Mouse (Mus musculus): ENCODE results near the gene Pitpnm2. TPM values are rescaled to one million over a fixed set of nuclear protein-coding genes. Genes with fewer than 3 reads are reported as not detected.

Pitpnm2 gene
- polyA plus RNA-seq, 1 experiment = 54.9 TPM

- H3K36me3 ChIP-seq (ENCODE audit: control insufficient read depth, insufficient read depth, low read length) = peaks cover 1% of the 10 kb centered on the region
- H3K4me3 ChIP-seq (ENCODE audit: control insufficient read depth, low read depth, low read length) = no peak overlapping the region
These were observed 33.3 kb upstream of the Pitpnm2 start for GRCm38 (mm10) chr5:124282854-124283253.

DNA sequence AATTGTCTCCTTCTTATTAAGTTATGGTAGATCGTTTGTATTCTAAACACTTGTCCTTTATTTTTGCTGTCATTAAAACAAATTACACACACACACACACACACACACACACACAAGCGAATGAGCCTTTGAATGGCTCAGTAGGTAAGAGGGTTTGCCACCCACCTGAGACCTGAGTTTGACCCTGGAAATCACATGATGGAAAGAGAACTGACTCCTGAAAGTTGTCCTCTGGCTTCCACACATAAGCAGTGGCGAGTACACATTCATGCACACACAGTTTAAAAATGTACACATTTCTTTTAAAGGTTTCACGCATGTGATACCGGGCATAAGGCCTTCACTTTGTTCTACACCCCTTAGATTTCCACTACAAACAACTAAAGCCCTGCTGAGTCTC, 20.7 kb upstream of the Pitpnm2 start:
- TF ChIP-seq POLR2A (IDR thresholded peaks at IDR 0.05; ENCODE audit: control insufficient read depth, low read depth, low read length) (no peak), CTCF (IDR thresholded peaks at IDR 0.05; ENCODE audit: control insufficient read depth, insufficient read depth, insufficient replicate concordance, low read depth, low read length) (no peak)
- no peaks in the 10 kb centered on the region for H3K27me3 ChIP-seq (ENCODE audit: control insufficient read depth, insufficient read depth, low read length)
- H3K4me3 ChIP-seq (ENCODE audit: control insufficient read depth, low read depth, low read length) = no peak overlapping the region
- H3K27ac ChIP-seq (ENCODE audit: control insufficient read depth, insufficient read depth, low read depth, low read length) = no peak overlapping the region
- H3K36me3 ChIP-seq (ENCODE audit: control insufficient read depth, insufficient read depth, low read length) = peaks cover 1% of the 10 kb centered on the region; the same call in 1 of the 2 replicates
- H3K4me1 ChIP-seq (ENCODE audit: control insufficient read depth, insufficient read depth, low read length) = no peaks in the 10 kb centered on the region

More at GRCm38 (mm10) chr5:124282854-124283253, 33.3 kb upstream of the Pitpnm2 start:
- Histone ChIP-seq H3K27me3 (ENCODE audit: control insufficient read depth, insufficient read depth, low read length) (no peaks in the 10 kb centered on the region), H3K4me1 (ENCODE audit: control insufficient read depth, insufficient read depth, low read length) (no peaks in the 10 kb centered on the region), H3K27ac (ENCODE audit: control insufficient read depth, insufficient read depth, low read depth, low read length) (no peak overlapping the region)
- no peak for TF ChIP-seq CTCF (IDR thresholded peaks at IDR 0.05; ENCODE audit: control insufficient read depth, insufficient read depth, insufficient replicate concordance, low read depth, low read length)

DNA sequence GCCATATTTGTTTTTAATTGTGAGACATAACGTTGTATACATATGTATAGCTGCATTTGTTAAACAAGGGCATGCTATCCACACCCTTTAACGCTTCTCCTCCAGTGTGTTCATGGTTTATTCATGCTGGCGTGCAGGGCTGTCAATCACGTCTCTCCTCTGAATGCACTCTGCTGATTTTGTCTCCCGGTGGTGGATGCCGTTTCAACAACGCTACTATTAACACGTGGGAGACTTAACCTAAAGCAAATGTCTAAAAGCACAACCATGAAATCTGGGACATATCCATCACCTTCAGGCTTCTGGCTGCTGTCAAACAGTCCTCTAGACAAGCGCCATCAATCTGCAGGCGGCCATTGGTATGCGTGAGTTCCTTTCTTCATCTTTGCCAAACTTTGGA, 20.1 kb upstream of the Pitpnm2 start:
- Histone ChIP-seq H3K36me3 (ENCODE audit: control insufficient read depth, insufficient read depth, low read length) (peaks cover 1% of the 10 kb centered on the region; the same call in 1 of the 2 replicates), H3K4me3 (ENCODE audit: control insufficient read depth, low read depth, low read length) (no peak overlapping the region), H3K27ac (ENCODE audit: control insufficient read depth, insufficient read depth, low read depth, low read length) (no peak overlapping the region), H3K27me3 (ENCODE audit: control insufficient read depth, insufficient read depth, low read length) (no peaks in the 10 kb centered on the region), H3K4me1 (ENCODE audit: control insufficient read depth, insufficient read depth, low read length) (no peaks in the 10 kb centered on the region)
- TF ChIP-seq CTCF (IDR thresholded peaks at IDR 0.05; ENCODE audit: control insufficient read depth, insufficient read depth, insufficient replicate concordance, low read depth, low read length) = no peak
- no peak for TF ChIP-seq POLR2A (IDR thresholded peaks at IDR 0.05; ENCODE audit: control insufficient read depth, low read depth, low read length)

GRCm38 (mm10) chr5:124267652-124268051, 18.1 kb upstream of the Pitpnm2 start:
- no peak for TF ChIP-seq CTCF (IDR thresholded peaks at IDR 0.05; ENCODE audit: control insufficient read depth, insufficient read depth, insufficient replicate concordance, low read depth, low read length)
- TF ChIP-seq POLR2A (IDR thresholded peaks at IDR 0.05; ENCODE audit: control insufficient read depth, low read depth, low read length) = no peak

DNA sequence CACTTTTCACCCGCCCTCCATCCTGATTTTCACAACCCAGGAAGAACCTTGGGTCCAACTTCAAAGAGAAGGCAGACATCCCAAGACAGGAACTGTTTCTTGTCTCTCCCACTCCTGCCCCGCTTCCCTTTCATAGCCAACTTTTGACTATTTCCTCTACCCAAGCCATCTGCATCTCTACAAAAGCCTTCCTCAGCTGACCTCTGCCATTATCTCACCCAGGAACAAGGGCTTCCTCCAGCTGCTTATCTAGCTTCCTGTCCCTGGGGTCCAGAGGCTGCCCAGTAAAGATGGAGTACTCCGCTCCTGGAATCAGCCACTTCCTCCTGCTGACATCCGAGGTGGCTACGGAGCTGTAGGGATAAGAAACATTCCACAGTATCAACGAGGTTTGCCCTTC, 17.3 kb upstream of the Pitpnm2 start:
- Histone ChIP-seq H3K27ac (ENCODE audit: control insufficient read depth, insufficient read depth, low read depth, low read length) (no peak overlapping the region), H3K4me3 (ENCODE audit: control insufficient read depth, low read depth, low read length) (peak overlapping the region; percentile 49), H3K36me3 (ENCODE audit: control insufficient read depth, insufficient read depth, low read length) (peaks cover 4% of the 10 kb centered on the region), H3K27me3 (ENCODE audit: control insufficient read depth, insufficient read depth, low read length) (no peaks in the 10 kb centered on the region), H3K4me1 (ENCODE audit: control insufficient read depth, insufficient read depth, low read length) (no peaks in the 10 kb centered on the region)
- TF ChIP-seq CTCF (IDR thresholded peaks at IDR 0.05; ENCODE audit: control insufficient read depth, insufficient read depth, insufficient replicate concordance, low read depth, low read length) (no peak), POLR2A (IDR thresholded peaks at IDR 0.05; ENCODE audit: control insufficient read depth, low read depth, low read length) (no peak)

More at GRCm38 (mm10) chr5:124267652-124268051, 18.1 kb upstream of the Pitpnm2 start:
- Histone ChIP-seq H3K4me3 (ENCODE audit: control insufficient read depth, low read depth, low read length) (no peak overlapping the region), H3K4me1 (ENCODE audit: control insufficient read depth, insufficient read depth, low read length) (no peaks in the 10 kb centered on the region), H3K36me3 (ENCODE audit: control insufficient read depth, insufficient read depth, low read length) (peaks cover 3% of the 10 kb centered on the region), H3K27me3 (ENCODE audit: control insufficient read depth, insufficient read depth, low read length) (no peaks in the 10 kb centered on the region), H3K27ac (ENCODE audit: control insufficient read depth, insufficient read depth, low read depth, low read length) (no peak overlapping the region)

DNA sequence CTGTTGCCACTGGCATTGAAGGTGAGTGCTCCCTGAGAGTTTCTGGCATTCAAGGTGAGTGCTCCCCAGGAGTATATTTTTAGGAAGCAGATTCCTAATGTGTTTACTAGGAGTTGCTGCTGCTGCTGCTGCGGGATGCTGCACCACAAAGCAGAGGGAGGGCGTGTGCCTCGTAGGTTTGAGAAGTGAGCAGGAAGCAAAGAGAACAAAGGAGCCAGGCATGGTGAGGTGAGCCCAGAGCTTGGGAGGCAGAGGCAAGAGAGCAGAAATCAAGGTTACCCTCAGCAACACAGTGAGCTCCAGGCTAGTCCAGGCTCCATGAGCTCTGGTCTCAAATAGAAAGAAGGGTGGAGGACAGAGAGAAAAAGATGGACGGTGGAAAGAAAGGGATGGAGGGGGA, 13.7 kb upstream of the Pitpnm2 start:
- TF ChIP-seq POLR2A (IDR thresholded peaks at IDR 0.05; ENCODE audit: control insufficient read depth, low read depth, low read length) (no peak), CTCF (IDR thresholded peaks at IDR 0.05; ENCODE audit: control insufficient read depth, insufficient read depth, insufficient replicate concordance, low read depth, low read length) (no peak)

DNA sequence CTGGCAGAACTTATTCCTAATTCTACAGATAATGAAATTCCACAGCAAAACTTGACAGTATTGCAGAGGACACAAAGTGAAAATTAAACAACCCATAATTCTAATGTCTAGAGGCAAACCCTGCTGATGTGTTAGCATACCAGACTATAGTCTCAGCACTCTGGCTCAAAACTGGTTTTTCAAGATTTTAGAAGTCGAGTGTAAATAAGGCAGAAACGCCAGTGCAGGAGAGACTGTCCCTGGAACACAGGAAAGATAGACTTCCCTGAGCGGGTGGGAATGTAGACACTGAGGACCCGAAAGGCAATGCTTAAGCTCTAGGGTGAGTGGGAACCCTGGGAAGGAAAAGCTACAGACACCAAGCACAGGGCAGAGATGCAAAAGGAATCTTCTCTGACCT, 12.5 kb upstream of the Pitpnm2 start:
- no peak overlapping the region for H3K27ac ChIP-seq (ENCODE audit: control insufficient read depth, insufficient read depth, low read depth, low read length)
- H3K4me1 ChIP-seq (ENCODE audit: control insufficient read depth, insufficient read depth, low read length) = no peaks in the 10 kb centered on the region
- H3K27me3 ChIP-seq (ENCODE audit: control insufficient read depth, insufficient read depth, low read length) = no peaks in the 10 kb centered on the region
- H3K36me3 ChIP-seq (ENCODE audit: control insufficient read depth, insufficient read depth, low read length) = peaks cover 8% of the 10 kb centered on the region
- TF ChIP-seq CTCF (IDR thresholded peaks at IDR 0.05; ENCODE audit: control insufficient read depth, insufficient read depth, insufficient replicate concordance, low read depth, low read length) = no peak
- TF ChIP-seq POLR2A (IDR thresholded peaks at IDR 0.05; ENCODE audit: control insufficient read depth, low read depth, low read length) = no peak
- no peak overlapping the region for H3K4me3 ChIP-seq (ENCODE audit: control insufficient read depth, low read depth, low read length)

More for the DNA sequence above, 13.7 kb upstream of the Pitpnm2 start:
- no peaks in the 10 kb centered on the region for H3K27me3 ChIP-seq (ENCODE audit: control insufficient read depth, insufficient read depth, low read length)
- no peak overlapping the region for H3K27ac ChIP-seq (ENCODE audit: control insufficient read depth, insufficient read depth, low read depth, low read length)
- no peak overlapping the region for H3K4me3 ChIP-seq (ENCODE audit: control insufficient read depth, low read depth, low read length)
- H3K36me3 ChIP-seq (ENCODE audit: control insufficient read depth, insufficient read depth, low read length) = peaks cover 7% of the 10 kb centered on the region
- no peaks in the 10 kb centered on the region for H3K4me1 ChIP-seq (ENCODE audit: control insufficient read depth, insufficient read depth, low read length)

DNA sequence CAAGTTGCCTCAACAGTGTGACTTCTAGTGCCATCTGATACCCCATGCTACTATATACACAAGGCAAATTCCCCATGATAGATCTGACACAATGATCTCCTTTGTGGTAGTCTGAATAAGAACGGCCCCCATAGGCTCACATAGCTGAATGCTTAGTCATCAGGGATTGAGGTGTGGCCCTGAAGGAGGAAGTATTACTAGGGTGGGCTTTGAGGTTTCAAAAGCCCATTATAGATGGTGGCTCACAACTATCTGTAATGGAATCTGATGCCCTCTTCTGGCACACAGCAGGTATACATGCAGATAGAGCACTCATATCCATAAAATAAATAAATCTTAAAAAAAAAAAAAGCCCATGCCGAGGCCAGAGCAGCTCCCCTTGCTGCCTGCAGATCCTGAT, 9.6 kb upstream of the Pitpnm2 start:
- Histone ChIP-seq H3K36me3 (ENCODE audit: control insufficient read depth, insufficient read depth, low read length) (peaks cover 8% of the 10 kb centered on the region), H3K27ac (ENCODE audit: control insufficient read depth, insufficient read depth, low read depth, low read length) (no peak overlapping the region), H3K4me1 (ENCODE audit: control insufficient read depth, insufficient read depth, low read length) (no peaks in the 10 kb centered on the region), H3K27me3 (ENCODE audit: control insufficient read depth, insufficient read depth, low read length) (no peaks in the 10 kb centered on the region), H3K4me3 (ENCODE audit: control insufficient read depth, low read depth, low read length) (no peak overlapping the region)
- TF ChIP-seq POLR2A (IDR thresholded peaks at IDR 0.05; ENCODE audit: control insufficient read depth, low read depth, low read length) (no peak), CTCF (IDR thresholded peaks at IDR 0.05; ENCODE audit: control insufficient read depth, insufficient read depth, insufficient replicate concordance, low read depth, low read length) (no peak)
